Mouse (Mus musculus): ENCODE measurements around the gene Gnb1l.
"Not testable (repeated sequence)": the region's sequence is repeated elsewhere in the genome, so short reads cannot be mapped to it uniquely, and the experiment has no call there.

Gene Gnb1l

DNA sequence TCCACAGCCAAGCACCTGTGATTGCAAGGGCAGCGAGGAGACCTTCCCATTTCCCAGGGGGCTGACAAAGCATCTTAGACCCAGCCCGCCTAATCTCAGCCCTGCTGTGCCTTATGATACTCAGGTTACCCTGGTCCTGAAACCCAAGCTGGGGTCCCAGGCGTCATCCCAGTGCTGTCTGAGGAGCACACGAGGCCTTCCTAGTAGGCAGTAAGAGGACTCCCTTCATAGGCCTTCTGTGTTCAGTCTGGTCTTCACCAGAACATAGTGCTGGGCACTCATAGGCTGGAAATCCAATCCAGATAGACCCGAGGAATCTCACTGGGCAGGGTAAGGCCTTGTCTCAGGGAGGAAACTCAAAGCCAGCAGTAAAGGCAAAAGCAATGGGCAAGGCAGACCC, 14.7 kb upstream of the Gnb1l start:
- no peak for DNase-seq (ENCODE audit: low read depth, low spot score)

DNA sequence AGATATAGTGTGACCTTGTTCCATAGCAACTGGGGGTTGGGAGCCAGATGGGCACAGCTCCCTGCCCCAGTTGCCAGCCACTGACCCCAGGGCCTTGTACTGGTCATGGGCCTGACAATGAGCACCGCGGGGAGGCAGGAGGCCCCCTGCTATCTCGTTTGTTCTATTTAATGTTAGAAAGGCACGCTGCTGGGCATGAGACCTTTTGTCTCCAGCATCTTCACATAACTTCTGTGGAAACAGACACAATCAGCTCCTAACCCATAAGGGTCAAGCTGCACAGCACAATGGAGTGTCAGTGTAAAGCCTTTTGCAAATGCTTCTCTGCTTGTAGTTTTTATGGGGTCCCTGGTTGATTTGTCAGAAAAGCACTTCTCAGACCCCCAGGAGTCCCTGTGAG, 14.1 kb upstream of the Gnb1l start:
- DNase-seq (ENCODE audit: low read depth, low spot score): no peak

DNA sequence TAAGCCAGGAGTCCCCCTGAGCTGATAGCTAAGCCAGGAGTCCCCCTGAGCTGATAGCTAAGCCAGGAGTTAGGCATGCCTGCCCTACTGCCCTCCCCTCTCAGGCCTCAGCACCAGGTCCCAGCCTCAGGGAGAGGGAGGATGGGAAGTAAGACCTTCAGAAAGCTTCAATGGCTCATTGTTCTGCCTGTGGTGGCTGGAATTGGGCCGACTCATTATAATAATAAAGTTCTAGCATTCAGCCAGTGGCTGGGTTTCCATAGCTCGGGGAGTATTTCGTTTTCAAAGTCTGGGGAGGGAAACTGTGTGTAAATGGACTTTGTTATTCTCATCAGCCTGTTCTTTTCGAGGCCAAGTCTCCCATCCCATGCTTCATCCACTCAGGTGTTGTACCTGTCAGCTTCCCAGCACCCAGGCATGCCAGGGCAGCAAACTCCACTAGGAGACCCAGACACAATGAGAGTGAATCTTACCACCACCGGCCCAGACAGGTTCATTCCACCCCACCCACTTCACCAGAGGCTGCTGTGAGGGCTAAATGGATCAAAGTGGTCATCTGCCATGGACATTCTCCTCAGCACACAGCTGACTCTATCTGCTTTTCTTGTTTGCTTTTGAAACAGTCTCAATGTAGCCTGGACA, 13.6 kb upstream of the Gnb1l start:
- no peak for DNase-seq (ENCODE audit: low read depth, low spot score)

DNA sequence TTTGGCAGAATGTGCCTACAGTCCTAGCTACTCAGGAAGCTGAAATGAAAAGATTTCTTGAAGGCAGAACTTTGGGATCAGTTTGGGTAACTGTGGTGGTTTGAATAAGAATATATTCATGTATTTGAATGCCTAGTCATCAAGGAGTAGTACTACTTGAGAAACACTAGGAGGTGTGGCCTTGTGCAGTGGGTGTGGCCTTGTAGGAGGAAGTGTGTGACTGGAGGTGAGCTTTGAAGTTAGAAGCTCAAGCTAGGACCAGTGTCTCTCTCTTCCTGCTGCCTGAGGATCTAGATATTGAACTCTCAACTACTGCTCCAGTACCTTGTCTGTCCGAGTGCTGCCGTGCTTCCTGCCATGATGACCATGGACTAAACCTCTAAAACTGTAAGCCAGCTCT, 12.4 kb upstream of the Gnb1l start:
- no peak for DNase-seq (ENCODE audit: low read depth, low spot score)

DNA sequence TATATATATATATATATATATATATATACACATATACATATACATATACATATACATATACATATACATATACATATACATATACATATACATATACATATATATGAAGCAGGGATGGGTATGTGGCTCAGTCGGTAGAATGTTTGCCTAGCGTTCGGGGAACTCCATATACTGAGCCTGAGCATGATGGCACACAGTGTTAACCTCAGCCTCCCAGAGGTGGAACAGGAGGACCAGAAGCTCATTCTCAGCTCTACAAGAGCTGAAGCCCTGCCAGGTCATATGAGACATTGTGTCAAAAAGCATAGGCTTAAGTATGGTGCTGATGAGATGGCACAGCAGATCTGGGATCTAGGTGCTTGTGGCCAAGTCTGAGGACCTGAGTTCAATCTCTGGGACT, 8.2 kb upstream of the Gnb1l start:
- DNase-seq (ENCODE audit: low read depth, low spot score): no peak

DNA sequence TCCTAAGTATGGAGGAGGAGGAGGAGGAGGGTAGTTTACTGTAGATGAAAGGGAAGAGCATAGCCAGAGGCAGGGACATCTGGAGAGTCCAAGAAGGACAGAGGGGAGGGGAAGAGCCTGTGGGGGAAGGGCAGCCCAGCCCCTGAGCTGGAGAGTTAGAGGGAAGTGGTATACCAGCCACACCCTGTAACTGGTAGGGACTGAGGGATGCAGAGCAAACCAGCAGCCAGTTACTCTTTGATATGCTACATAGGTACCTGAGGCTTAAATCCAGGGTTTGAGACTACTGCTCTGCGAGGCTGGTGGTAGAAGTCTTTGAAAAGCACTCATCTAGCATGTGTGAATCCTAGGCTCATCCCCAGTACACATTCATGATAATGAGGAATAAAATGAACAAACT, 7.6 kb upstream of the Gnb1l start:
- no peak for DNase-seq (ENCODE audit: low read depth, low spot score)

DNA sequence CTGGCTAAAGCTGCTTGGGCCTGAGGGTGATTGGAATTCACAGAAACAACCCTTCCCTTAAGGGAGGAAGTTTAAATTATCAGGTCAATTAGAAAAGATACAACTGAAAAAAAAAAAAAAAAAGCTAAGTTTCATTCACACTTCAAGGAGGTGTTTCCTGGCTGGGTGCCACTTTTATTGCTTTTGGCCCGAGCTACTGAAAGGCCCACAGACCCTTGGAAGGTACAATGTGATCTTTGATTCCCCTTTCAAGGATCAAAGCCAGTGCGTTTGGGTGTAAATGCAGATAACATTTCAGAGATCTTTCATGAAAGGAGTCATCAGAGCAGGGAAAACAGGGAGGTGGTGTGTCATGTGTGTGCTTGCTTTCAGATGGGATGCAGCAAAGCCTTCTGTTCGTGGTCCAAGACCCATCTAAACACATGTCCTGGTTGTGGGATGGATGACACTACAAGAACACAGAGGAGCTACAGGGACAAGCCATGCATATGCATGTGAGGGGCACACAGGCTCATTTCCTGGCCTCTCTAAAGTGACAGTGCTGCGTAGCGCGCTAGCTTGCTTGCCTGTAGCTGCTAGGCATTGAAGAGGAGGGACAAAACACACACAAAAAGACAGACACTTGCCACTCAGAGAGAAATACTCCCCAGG, 523 bp upstream of the Gnb1l start:
- DNase-seq (ENCODE audit: low read depth, low spot score): no peak

DNA sequence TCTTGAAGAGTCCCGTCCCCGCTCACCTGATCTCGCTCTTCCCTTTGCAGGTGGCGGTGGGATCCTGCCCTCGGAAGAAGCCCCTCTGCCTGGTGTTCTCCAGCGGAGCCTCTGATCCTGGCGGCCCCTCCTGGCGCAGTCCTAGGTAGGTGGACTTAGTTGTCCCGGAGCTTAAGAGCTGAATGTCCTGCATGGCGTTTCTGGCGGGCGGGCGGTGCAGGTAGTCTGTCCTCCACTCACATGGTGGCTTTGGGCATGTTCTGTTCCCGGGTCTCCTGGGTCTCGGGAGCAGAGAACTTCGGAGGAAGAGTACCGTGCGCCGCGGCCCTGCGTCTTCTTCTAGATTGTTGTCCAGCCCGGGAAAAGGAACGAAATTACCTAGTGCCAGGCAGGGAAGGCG, 483 bp downstream of the Gnb1l start:
- DNase-seq (ENCODE audit: low read depth, low spot score): no peak

DNA sequence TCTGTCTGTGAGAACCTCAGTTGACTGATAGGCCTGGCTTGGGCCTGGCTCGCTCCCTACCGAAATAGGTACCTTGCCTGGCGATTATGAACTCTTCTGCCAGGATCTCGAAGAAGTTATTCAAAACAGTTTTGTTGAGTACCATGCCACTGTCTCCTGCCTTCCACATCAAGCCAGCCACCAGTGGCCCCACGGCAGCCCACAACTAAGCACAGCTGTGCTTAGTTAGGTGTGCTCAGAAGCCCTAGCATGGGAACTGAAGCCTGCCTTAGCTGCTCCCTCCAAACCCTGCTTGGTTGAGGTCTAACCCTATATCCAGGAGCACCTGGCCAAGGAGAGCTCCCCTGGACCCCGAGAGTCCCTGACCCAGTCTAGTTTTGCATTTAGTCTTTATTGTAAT, 3.0 kb downstream of the Gnb1l start:
- no peak for DNase-seq (ENCODE audit: low read depth, low spot score)

DNA sequence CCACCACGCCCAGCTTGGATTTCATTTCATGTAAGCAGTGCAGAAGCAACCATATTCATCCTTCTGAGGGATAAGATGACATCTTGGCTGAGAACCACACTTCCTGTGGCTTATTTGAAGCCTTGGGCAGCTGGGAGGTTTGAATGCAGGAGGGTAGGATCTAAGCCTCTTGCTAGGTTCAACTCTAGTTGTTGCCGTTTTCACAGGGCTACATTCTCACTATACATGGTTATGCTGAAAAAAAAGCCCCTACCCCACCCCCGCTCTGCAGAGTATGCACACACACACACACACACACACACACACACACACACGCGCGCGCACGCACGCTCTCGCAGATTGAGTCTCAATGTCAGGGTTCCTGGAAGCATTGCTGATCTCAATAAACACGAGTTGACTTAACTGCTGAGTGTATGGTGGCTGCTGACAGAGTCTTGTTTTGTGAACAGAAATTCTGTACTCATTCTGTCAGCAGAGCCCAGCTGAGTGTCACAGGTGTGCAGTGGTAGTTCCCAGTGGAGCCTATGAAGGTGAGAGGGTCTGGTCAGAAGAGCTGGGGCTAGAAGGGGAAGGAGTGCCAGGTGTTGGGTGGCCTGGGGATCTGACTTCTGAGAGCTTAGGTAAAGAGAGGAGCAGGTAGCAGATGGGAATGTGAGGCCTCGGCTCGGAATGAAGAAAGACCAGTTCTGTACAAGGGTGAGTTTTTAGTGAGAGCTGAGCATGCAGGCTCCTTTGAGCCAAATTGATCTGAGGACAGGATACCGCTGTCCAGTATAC, 5.2 kb downstream of the Gnb1l start:
- DNase-seq (ENCODE audit: low read depth, low spot score): no peak

DNA sequence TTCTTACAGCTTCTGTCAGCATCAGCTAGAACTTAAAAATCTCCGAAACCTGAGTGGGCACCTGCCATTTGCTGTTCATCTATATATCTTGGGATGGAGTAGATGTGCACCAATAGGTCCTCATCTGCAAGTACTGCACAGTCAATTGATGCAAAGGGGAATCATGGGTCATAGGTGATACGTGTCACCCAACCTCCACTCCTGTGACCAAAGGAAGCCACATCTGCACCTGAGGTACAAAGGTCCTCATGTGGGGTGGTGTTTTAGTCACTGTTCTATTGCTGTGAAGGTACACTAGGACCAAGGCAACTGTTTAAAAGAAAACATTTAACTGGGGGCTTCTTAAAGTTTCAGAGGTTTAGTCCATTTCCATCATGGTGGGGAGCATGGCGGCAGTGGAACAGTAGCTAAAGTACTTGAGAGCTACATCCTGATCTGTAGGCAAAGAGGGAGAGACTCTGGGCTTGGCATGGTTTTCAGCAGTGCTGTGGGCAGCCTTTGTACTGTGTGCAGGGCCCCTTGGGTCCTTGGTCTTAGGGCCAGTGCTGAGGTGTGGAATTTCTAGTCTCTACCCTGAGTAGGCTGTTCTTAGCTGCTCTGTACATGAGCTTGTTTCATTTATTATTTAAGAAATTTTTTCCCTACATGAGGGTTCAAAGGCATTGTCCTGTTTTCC, 8.1 kb downstream of the Gnb1l start:
- no peak for DNase-seq (ENCODE audit: low read depth, low spot score)

DNA sequence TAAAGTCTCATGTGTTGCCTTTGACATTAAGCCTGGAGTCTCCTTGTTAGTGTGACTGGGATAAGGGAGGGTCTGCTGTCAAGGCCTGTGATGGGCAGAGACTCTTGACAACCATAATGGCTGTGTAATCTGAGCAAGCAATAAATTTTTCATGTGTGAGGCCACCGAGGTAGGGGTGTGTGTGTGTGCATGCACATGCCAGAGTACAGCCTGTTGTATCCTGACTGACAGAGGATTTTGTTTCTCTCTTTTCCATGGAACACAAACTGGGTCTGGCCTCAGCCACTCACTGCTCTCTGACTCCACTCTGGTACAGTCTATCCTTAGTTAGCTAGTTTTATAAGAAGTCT, 8.7 kb downstream of the Gnb1l start:
- DNase-seq (ENCODE audit: low read depth, low spot score): no peak

DNA sequence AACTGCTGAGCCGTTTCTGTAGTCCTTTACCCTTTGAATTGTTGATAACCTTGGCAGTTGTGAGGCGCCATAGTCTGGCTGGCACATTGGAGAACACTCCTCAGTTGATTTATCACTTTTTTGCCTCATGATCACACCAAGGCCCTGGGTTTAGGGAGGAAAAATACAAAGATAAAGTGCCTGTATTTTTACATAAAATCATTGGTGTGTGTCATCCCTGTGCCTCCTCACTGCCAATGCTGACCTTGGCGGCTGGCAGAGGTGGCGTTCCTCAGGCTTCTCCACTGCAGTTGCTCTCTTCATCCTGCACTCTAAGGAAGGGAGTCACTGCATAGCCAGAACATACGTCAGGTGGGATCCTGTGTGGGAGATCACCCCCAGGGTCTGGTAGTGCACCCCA, 13.2 kb downstream of the Gnb1l start:
- no peak for DNase-seq (ENCODE audit: low read depth, low spot score)

DNA sequence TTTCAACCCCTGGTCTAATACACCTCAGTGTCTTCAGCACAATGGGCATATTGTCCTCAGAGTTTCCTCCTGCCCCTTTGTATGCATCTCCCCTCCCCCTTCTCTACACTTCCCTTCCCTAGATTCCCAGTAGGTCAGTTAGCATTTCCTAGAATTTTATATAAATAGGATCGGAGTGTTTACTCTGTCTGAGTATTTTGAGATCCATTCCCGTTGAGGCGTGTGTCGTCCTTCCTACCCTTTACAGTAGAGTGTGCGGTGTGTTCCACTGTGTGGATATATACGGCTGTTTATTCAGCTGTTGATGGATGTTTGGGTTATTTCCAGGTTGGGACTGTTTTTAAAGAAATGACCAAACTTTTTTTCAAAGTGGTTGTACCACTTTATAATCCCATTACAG, 15.0 kb downstream of the Gnb1l start:
- DNase-seq (ENCODE audit: low read depth, low spot score): no peak

DNA sequence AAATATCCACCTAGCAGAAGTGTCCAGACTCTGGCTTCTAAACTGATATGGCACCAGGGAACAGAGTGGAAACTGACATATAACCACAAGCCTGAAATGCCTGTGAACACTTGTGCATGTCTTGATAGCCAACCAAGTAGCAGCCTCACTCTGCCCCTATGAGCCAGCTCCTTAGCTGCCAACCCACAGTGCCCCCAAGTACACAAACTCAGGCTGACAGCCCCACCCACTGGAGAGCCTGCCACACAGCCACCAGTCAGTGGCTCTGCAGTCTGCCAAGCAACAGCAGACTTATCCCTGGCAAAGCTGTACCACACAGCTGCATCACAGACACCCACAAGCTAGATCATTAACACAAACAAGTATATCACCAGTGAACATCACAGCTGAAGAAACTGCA, 19.6 kb downstream of the Gnb1l start:
- no peak for DNase-seq (ENCODE audit: low read depth, low spot score)

DNA sequence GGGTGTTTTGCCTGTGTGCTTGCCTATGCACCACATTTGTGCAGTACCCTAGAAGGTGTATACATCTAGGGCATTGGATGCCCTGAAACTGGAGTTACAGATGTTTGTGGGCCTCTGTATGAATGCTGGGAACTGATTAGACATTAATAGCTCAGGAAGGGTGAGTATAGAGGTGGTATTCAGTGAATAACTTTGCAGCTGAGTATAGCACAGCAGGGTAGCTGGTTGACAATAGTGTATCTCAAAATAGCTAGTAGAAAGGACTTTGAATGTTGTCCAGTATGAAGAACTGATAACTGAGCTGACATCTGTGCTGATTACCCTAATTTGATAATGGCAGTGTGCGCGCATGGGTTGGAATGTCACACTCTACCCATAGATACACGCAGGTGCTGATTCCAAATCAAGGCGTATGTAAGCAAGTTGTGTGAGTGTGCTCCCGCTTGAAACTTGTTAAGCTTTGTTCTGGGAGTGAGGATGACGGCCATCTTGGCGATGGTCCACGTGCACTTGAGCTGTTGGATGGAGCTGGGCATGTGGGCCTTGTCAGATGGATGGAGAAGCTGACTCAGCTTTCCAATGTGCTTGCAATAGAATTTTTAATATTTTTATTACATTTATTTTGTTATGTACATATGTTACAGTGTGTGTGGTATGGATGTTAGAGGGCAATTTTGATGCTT, 25.2 kb downstream of the Gnb1l start:
- no peak for DNase-seq (ENCODE audit: low read depth, low spot score)

DNA sequence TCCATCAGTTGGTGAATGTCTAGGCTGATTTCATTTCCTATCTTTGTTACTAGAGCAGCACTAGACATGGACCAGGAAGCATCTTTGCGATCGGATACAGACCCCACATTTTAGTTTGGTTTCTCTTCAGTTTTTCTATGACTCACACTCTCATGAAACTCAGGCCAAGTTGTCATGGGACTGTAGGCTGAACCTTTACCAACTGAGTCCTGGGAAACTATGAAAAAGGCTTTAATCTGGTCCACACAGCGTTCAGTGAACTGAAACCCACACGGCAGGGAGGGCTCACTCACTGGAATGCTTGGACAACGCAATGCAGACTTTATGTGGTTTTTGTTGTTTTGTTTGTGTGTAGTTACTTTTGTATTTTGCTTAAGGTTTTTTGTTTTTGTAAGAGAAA, 30.1 kb downstream of the Gnb1l start:
- no peak for DNase-seq (ENCODE audit: low read depth, low spot score)

DNA sequence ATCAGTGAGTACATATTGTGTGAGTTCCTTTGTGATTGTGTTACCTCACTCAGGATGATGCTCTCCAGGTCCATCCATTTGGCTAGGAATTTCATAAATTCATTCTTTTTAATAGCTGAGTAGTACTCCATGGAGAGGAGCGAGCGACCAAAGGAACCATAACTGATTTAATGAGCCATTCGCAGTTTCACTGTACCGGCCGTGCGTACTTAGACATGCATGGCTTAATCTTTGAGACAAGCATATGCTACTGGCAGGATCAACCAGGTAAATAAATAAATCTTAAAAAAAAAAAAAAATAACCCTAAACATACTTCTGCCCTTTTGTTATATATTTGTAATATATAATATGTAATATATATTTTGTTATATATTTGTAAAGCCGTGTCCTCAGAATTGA, 34.5 kb downstream of the Gnb1l start:
- DNase-seq (ENCODE audit: low read depth, low spot score): not testable (repeated sequence)

DNA sequence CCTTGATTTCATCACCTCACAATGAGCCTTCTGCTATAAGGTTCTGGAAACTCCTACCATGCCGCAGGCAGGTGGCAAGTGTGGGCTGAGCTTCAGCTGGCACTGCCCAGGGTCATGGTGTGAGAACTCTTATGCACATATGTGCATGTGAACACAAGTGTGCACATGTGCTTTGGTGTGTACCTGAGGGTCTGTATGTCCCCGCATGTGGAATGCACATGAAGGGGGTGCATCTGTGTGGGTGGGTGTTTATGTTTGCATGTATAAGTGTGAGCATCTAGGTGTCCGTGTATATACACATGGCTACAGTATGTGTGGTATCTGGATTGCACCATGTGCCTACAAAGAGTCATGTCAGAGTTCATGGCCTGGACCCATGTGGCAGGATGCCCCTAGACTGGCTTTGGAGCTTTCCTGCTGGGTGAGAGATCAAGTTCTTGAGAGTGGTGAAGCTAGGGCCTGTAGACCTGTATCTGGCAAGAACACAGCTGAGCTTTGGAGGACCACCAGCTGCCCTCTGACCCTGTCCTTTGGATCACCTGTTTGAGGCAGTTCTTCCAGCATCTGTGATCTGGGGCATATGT, 39.0 kb downstream of the Gnb1l start:
- DNase-seq (ENCODE audit: low read depth, low spot score): no peak

DNA sequence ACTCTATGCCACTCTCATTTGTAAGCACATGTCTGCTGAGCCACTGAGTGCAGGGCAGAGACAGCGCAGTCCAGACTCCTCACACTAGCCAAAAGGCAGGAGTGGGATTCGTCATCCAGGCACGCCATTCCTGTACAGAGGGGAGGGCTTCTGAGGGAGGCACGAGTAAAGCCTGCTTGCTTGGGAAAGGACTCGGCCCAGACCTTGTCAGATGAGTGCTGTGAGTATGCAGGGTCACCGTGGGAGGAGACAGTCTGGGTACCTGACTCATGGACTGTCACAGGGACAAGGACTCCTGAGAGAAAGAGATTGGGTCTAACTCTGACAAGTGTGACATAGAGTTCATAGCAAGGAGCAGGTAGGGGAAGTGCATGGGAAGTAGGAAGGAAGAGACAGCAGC, 40.8 kb downstream of the Gnb1l start:
- no peak for DNase-seq (ENCODE audit: low read depth, low spot score)

DNA sequence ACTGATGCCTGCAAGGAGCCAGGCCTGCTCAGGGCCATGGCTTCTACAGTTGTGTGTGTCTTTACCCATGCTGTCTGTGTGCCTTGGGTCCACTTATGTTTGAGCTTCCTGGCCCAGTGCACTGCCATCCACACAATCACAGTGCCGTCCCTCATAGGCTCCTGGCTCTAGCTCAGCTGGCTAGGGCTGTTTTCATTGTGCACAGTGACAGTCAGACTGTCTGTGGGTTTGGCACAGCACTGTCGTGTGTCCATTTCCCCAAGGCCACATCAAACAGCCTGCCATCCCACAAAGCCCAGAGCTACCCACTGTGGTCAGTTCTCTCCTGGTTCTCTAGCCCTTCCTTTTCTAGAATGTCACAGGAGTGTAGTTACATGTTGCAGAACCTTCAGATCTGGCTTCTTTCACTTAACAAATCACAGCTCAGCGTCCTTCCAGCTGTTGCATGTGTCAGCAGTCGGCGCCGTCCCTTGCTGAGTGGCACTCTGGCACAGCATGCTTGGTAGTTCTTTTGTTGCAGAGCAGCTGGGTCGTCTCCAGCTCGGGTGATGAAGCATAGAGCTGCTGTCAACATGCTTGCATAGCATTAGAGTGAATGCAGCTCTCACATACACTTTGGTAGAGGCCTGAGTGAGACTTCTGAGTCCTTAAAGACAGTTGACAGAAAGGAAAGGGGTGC, 44.8 kb downstream of the Gnb1l start:
- no peak for DNase-seq (ENCODE audit: low read depth, low spot score)

All from WW6 (cell line).